Mouse (Mus musculus) cortical plate, adult 2 months (tissue): ENCODE results near the gene 1810049J17Rik. TPM values are rescaled to one million over a fixed set of nuclear protein-coding genes. Genes with fewer than 3 reads are reported as not detected.
A peak's percentile ranks its signal among the peaks of the same experiment; 100 is the strongest.

ENCODE experiments used
- H3K27ac ChIP-seq: fragments of 200-500 bp; 2 replicates; pipeline ENCODE4 v1.5.1; 2012; ENCODE audit warnings: low read length, control low read depth, inconsistent platforms; ENCODE audit not compliant: insufficient read depth
- H3K4me1 ChIP-seq: fragments of 200-500 bp; 2 replicates; pipeline ENCODE4 v1.6.1; 2011; ENCODE audit warnings: low read length; ENCODE audit not compliant: control insufficient read depth, insufficient read depth
- H3K4me3 ChIP-seq: fragments of 200-500 bp; 2 replicates; pipeline ENCODE4 v1.5.1; 2011; ENCODE audit warnings: mild to moderate bottlenecking, low read length, control low read depth; ENCODE audit not compliant: insufficient read depth
- CTCF ChIP-seq: fragments of 200-500 bp; IDR thresholded peaks from 2 replicates; pipeline ENCODE4 v1.5.1; 2011; ENCODE audit warnings: mild to moderate bottlenecking, control low read depth, low read length; ENCODE audit not compliant: insufficient read depth; ENCODE audit errors: extremely low read depth
- POLR2A ChIP-seq: fragments of 200-500 bp; IDR thresholded peaks from 2 replicates; pipeline ENCODE4 v1.6.1; 2011; ENCODE audit warnings: mild to moderate bottlenecking, low read length, control low read depth; ENCODE audit not compliant: insufficient read depth; ENCODE audit errors: extremely low read depth
- polyA plus RNA-seq: library from polyadenylated mRNA; depleted of rRNA; stranded (reverse); fragments of >200 nt; gene quantifications from 2 replicates; pipeline ENCODE4 v1.2.3, GENCODE M21; 2012; rRNA removed

Gene 1810049J17Rik
- polyA plus RNA-seq, 1 experiment: not detected

DNA sequence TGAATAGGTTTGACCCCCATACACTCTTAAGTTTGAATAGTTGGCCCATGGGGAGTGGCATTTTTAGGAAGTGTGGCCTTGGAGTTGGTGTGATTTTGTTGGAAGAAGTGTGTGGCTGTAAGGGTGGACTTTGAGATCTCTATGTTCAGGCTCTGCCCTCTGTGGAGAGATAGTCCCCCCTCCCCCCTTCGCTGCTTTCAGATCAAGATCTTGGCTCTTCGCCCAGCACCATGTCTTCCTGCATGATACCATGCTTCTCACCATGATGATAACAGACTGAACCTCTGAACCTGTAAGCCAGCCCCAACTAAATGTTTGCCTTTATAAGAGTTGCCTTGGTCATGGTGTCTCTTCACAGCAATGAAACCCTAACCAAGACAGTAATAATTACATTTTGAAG lies 29.9 kb downstream of the 1810049J17Rik start:
- no peak for TF ChIP-seq POLR2A
- TF ChIP-seq CTCF: no peak
- Histone ChIP-seq H3K4me3 (no peak overlapping the region), H3K4me1 (no peaks in the 10 kb centered on the region), H3K27ac (no peak overlapping the region)

- Histone ChIP-seq H3K4me1 (no peaks in the 10 kb centered on the region), H3K27ac (no peak overlapping the region), H3K4me3 (no peak overlapping the region)
- no peak for TF ChIP-seq CTCF
- TF ChIP-seq POLR2A: no peak
Measured at GRCm38 (mm10) chr15:12290330-12290729, 31.4 kb downstream of the 1810049J17Rik start.

DNA sequence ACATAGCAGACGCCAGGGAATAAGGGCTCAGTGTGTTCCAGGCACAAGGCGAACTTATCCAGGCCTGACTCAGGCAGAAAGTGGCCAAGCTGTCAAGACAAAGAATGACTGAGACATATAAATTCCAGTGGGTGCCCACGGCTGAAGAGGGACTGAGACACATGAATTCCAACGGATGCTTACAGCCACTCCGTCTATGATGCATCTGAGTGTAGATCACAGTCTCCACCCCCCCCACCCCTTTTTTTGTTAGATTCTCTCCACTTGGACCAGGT lies 36.2 kb downstream of the 1810049J17Rik start:
- Histone ChIP-seq H3K4me3 (no peak overlapping the region), H3K4me1 (no peaks in the 10 kb centered on the region; the same call in 1 of the 2 replicates), H3K27ac (no peak overlapping the region)
- TF ChIP-seq CTCF: no peak
- TF ChIP-seq POLR2A: no peak

GRCm38 (mm10) chr15:12284794-12285534 lies 36.7 kb downstream of the 1810049J17Rik start:
- no peak overlapping the region for H3K27ac ChIP-seq
- TF ChIP-seq POLR2A: no peak
- no peak for TF ChIP-seq CTCF
- H3K4me3 ChIP-seq: no peak overlapping the region
- H3K4me1 ChIP-seq: no peaks in the 10 kb centered on the region; the same call in 1 of the 2 replicates

DNA sequence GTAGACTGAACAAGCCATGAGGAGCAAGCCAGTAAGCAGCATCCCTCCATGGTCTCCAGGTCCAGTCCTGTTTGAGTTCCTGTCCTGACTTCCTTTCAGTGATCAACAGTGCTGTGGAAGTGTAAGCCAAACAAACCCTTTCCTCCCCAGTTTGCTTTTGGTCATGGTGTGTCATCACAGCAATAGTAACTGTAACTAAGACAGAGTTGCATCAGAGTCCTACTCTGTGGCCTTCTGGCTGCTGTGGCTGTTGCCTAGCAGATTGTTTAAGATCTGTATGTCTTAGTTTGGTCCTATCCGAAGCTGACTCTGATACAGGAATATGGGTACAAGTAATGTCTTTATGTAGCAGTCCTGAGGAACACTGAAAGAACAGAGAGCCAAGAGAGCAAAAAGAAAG lies 41.9 kb downstream of the 1810049J17Rik start:
- no peak overlapping the region for H3K4me3 ChIP-seq
- H3K4me1 ChIP-seq: no peaks in the 10 kb centered on the region; the same call in 1 of the 2 replicates
- no peak overlapping the region for H3K27ac ChIP-seq
- TF ChIP-seq POLR2A (no peak), CTCF (no peak)

DNA sequence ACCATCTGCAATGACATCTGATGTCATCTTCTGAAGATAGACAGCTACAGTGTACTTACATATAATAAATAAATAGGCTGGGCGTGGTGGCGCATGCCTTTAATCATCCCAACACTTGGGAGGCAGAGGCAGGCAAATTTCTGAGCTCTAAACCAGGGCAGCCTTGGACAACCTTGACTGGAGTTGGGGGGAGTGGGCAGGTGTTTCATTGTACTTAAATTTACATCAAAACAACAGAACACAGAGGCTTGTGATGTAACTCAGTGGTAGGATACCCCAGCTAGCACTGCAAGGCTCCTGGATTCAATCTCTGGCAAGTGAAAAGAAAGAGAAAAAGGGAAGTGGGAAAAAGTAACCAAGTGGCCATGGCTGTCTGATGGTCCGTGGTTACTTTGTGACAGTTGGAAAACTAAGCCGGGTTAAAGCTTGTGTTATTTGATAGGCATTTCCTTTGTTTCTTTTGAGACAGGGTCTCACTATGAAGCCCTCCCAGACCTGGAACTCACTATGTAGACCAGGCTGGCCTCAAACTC lies 46.5 kb downstream of the 1810049J17Rik start:
- TF ChIP-seq POLR2A: no peak
- no peak for TF ChIP-seq CTCF
- no peak overlapping the region for H3K4me3 ChIP-seq
- H3K4me1 ChIP-seq: no peaks in the 10 kb centered on the region
- no peak overlapping the region for H3K27ac ChIP-seq

DNA sequence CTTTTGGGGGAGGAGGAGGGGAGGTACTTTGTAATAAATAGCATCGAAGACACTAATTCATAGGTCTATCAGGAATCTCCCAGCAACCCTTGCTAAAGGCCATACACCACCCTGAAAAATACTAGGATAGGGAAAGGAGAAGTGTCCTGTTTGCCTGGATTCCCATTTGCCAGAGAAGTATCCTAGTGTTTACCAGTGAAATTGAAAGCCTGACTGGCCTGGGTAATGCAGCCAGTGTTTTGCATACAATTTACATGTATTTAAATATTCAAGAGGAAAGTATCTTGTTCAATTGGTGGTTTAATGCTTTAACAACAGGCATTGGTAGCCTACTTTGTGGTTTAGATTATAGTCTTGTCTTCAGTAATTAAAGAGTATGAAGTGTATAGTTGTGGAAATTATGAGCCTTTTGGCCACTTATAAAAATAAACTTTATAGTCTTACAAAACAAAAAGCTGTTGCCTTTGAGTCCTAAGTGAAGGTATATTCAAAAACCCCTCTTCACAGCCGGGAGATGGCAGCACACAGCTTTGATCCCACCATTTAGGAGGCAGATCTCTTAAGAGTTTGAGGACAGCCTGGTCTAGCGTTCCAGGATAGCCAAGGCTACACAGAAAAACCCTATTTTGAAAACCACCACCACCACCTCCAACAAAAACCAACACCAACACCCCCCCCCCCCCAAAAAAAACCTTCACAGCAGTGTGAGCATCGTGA lies 47.5 kb downstream of the 1810049J17Rik start:
- H3K4me3 ChIP-seq: no peak overlapping the region

GRCm38 (mm10) chr15:12273325-12274052 lies 48.2 kb downstream of the 1810049J17Rik start:
- Histone ChIP-seq H3K27ac (no peak overlapping the region), H3K4me3 (no peak overlapping the region), H3K4me1 (no peaks in the 10 kb centered on the region)
- no peak for TF ChIP-seq POLR2A
- no peak for TF ChIP-seq CTCF

More for the DNA sequence above, 47.5 kb downstream of the 1810049J17Rik start:
- TF ChIP-seq POLR2A: no peak
- TF ChIP-seq CTCF: peak; percentile 22; the same call in 1 of the 2 replicates
- Histone ChIP-seq H3K27ac (no peak overlapping the region), H3K4me1 (no peaks in the 10 kb centered on the region)

Other genes starting within 250 kb of the 1810049J17Rik start
- gene Zfr, start 204.1 kb downstream of the 1810049J17Rik start, polyA plus RNA-seq: 147 and 149 TPM in 2 replicates
- 30.5 and 32.0 TPM in 2 replicates for gene Mtmr12, start 116.9 kb downstream of the 1810049J17Rik start, polyA plus RNA-seq
- gene Golph3, start 449 bp downstream of the 1810049J17Rik start, polyA plus RNA-seq: 78.3 and 81.6 TPM in 2 replicates